Mouse (Mus musculus) testis, postnatal 14 days (tissue): ENCODE results near the gene Gm4985.
"Not testable (repeated sequence)": the region's sequence is repeated elsewhere in the genome, so short reads cannot be mapped to it uniquely, and the experiment has no call there.

ENCODE experiments used
- DNase-seq: peaks from one replicate; pipeline ENCODE4 v3.0.0; 2021; ENCODE audit warnings: low spot score

The Gm4985 gene

GRCm38 (mm10) chrX:23958834-23959233 lies at the start of gene Gm4985:
Gene Gm4985 (minus strand): TSS chrX:23958934.
- DNase-seq = not testable (repeated sequence)

GRCm38 (mm10) chrX:23954161-23954560 lies 4.6 kb downstream of the Gm4985 start:
- no peak for DNase-seq
